Mouse (Mus musculus) c-Kit-negative CD71-positive TER-119-positive erythroid progenitor cells, embryonic 14.5 days (primary cell): ENCODE measurements around the gene Fuca1.
"Not testable (repeated sequence)": the region's sequence is repeated elsewhere in the genome, so short reads cannot be mapped to it uniquely, and the experiment has no call there.

Experiments used
- DNase-seq: peaks from one replicate; pipeline ENCODE4 v3.0.0-alpha.2; 2013; ENCODE audit warnings: low read depth, low spot score

Gene Fuca1

DNA sequence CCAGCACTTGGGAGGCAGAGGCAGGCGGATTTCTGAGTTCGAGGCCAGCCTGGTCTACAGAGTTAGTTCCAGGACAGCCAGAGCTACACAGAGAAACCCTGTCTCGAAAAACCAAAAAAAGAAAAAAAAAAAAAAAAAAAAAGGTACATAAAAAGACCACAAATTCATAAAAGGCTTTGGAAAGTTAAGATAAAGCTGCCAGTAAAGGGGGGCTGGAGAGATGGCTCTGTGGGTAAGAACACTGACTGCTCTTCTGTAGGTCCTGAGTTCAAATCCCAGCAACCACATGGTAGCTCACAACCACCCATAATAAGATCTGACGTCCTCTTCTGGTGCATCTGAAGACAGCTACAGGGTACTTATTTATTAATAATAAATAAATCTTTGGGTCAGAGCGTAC, 59.7 kb downstream of the Fuca1 start:
- not testable (repeated sequence) for DNase-seq

DNA sequence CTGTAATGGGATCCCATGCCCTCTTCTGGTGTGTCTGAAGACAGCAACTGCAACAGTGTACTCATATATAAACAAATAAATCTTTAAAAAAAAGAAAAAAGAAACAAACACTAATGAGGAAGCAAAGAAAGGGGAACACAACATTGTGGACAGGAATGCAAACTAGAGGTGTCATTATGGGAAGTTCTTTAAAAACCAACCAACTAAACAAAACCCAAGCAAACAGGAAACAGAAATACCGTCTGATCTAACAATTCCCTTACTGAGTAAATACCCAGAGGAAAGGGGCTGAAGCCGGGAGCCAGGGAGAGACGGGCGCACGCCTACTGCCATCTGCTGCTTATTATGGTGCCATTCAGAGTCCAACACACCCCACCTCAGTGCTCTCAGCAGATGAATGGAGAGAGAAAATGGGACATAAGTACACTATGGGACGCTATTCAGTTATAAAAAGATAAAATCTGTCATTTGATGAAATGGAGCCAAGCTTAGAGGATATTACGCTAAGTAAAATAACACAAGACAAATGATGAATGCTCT, 61.1 kb downstream of the Fuca1 start:
- DNase-seq: no peak

DNA sequence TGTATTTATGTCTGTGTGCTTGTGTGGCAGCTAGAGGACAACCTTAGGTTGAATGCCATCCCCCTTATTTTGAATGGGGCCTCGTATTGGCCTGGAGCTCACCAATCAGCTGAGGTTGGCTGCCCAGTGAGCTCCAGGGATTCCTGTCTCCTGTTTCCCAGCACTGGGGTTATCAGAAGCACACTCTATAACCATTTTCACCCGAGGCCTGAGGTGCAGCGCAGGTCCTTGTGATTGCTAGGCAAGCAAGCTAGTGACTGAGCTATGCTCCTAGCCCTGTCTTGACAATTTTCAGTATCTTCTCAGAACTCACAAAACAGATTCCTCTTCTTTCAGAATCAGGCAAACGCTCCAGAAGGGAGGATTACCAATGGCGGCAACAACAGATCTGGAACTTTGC, 64.0 kb downstream of the Fuca1 start:
- DNase-seq: no peak

DNA sequence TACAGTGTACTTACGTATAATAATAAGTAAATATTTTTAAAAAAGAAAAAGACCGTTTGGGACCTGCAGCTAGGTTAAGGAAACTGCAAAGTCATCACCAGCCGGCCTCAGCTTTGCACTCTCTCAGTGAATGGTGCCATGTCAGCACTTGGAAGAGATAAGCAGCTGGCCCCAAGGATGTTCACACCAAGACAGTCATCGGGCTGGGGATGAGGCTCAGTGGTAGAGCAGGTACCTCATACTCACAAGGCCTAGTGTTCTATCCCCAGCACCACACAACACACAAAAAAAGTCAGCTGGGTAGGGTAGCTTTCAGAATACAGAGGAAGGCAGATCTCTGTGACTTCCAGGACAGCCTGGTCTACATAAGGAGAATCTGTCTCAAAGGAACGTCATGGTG, 64.7 kb downstream of the Fuca1 start:
- DNase-seq: peak; percentile 91

DNA sequence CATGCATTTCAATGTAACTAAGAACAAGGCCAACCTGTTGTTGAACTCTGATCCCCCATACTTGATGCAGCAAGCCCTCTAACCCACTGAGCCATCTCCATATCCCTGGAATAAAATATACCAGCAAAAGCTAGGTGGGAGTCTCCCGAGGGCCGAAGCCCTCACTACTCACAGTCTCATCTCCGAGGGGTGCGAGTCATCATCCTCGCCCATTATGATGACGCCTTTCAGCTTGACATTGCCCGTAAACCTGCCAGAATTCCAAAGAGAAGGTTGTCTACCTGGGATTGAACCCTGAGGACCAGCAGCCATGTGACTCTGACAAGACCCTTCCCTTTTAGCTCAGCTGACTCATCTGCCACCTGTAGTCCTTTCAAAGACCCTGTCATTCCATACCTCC, 65.2 kb downstream of the Fuca1 start:
- no peak for DNase-seq

DNA sequence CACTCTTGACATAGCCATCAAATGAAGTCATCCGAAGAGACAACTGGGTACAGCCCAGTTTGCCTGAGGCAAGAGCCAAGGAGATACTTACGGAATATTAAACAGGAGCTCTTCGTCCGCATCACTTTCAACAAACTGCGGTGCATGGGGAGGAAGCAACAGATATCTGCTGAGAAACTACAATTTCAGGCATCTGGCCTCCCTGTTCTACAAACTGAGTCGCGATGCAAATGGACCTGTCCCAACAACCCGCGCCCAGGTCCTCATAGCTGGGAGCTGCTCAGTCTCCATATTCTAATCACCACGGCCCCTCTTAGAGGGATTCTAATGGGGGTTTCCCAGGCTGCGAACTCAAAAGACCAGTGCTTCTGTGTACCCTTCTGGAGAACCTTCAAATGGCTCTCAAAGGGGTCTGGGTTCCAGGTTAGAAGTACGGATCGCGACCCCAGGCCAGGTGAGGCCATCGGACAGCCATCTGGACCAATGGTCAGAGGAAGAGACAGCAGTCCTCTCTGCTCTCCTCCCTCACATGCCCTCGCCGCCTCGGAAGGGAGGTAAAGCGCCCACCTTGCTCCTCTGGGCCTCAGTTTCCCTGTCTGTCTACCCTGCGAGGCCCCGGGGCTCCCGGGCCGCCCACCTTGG, 65.9 kb downstream of the Fuca1 start:
- DNase-seq: no peak

DNA sequence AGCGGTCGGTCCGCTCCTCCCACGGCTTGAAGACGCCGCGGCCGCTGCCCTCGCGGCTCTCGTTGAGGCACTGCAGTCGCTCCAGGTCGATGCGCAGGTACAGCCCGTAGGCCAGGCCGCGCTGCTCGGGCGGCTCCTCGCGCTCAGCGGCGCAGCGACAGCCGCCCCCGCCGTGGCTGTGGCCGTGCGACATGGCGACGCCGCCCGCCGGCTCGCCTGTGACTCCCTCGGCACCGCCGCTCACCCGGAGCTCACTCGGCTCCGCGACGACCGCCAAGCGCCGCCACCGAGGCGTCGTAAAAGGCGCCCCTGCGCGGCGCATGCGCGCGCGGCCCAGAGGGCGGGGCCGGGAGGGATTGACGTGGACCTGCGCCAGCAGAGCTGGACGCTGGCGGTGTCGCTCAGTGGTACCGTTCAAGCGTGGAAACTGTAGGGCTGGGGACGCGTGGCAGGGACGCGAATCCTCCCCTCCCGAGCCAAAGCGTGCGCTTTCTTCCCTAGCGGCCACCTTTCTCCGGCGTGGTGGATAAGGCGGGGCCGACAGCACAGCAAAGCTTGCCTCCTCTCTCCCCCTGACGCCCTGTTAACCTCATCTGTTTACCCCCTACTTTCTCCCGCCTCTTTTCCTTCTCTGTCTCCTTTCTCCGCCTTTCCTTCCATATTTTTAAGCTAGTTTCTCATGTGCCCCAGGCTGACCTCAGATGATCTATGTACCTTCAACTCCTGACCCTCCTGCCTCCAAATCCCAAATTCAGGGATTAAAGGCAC, 66.6 kb downstream of the Fuca1 start, which contains the start of gene Pithd1:
Gene Pithd1, minus strand, starts transcription at position 322 of the 768 bp plus-strand sequence.
- peak; percentile 89 for DNase-seq

DNA sequence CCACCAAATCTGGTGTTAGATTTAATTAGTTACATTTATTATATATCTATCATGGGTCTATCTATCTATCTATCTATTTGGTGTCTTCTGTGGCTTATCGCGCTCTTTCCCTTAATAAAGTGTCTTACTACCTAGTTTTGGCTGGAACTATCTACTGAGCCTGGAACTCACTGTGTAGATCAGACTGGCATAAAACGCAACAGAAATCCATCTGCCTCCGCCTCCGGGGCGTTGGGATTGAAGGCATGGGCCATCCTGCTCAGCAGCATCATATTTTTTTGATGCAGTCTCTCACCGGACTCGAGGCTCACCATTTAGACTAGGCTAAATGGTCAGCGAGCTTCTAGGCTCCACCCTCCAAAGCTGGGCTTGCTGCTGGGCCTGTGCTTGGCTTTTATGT, 67.2 kb downstream of the Fuca1 start:
- no peak for DNase-seq
